Mouse (Mus musculus): ENCODE results near the gene Bricd5. TPM values are rescaled to one million over a fixed set of nuclear protein-coding genes. Genes with fewer than 3 reads are reported as not detected.

The Bricd5 gene
- polyA plus RNA-seq, 1 experiment = 1.5 TPM

DNA sequence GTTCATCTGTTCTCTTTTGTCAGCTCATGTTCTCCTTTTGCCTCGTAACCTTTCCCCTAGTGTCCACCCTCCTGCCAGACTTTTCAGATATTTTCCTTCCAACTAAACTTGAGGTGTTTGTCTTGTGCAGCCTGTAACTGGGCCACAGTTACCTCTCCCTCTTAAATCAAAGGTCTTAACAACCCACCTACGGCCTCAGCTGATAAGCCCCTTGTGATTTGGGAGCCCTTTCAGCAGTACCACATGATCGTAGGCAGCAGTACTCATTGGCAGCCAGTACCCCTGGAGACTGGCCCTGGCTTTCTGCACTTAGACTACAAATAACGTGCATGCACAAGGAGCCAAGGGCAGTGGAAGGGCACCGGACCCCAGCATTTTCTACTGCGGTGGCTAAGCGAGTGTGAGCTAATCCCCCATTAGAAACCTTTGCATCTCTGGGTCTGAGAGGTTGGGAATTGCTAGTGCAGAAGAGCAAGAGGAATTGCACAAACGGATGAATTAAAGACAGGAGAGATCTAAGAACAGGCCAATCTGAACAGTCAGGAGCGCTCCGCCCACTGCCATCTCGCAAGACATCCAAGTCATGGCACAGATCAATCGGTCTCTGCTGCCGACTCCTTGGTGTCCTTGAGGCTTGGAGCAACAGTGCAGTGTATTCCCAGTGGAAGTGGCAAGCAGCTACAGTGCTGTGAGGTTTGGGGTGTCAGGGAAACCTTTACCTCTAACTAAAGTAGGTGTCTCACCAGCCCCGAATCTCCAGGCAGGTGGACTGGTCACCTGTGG lies 44.3 kb upstream of the Bricd5 start:
- no peak for DNase-seq (ENCODE audit: low read depth in 1 of 2, low spot score in 2 of 2)
- H3K36me3 ChIP-seq (ENCODE audit: control insufficient read depth, insufficient read depth, low read length) = peaks cover 3% of the 10 kb centered on the region
- TF ChIP-seq POLR2A (IDR thresholded peaks at IDR 0.05; ENCODE audit: low read depth, low read length) (no peak), CTCF (IDR thresholded peaks at IDR 0.05; ENCODE audit: extremely low read depth, insufficient read depth, insufficient read length, insufficient replicate concordance) (no peak)
- no peak overlapping the region for H3K4me3 ChIP-seq (ENCODE audit: extremely low read depth, insufficient read depth, insufficient read length)
- peaks cover 4% of the 10 kb centered on the region; the same call in 1 of the 2 replicates for H3K4me1 ChIP-seq (ENCODE audit: control insufficient read depth, insufficient read depth, insufficient read length)
- 94% methylated on average over 14 of the region's 14 CpGs for WGBS
- no peak overlapping the region for H3K27ac ChIP-seq (ENCODE audit: insufficient read depth, low read length)
- H3K27me3 ChIP-seq (ENCODE audit: control insufficient read depth, insufficient read depth, low read length) = no peaks in the 10 kb centered on the region

DNA sequence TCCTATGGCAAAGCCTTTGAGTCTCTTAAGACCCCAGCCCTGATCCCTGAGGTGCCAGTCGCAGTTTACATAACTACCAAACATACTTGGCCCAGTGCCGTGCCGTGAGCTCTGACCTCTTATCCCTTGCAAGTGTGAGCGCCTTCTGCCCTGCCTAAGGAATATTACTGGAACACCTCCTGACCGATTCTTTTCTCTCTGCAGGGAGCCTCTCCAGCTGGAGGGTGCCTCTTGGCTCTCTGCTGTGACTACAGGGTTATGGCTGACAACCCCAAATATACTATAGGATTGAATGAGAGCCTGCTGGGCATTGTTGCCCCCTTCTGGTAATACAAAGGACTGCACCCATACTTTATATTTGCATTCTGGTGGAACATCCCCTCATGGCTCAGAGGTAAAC lies 36.7 kb upstream of the Bricd5 start:
- TF ChIP-seq POLR2A (IDR thresholded peaks at IDR 0.05; ENCODE audit: low read depth, low read length) (no peak), CTCF (IDR thresholded peaks at IDR 0.05; ENCODE audit: extremely low read depth, insufficient read depth, insufficient read length, insufficient replicate concordance) (peak; percentile 39; the same call in 1 of the 2 replicates)
- DNase-seq (ENCODE audit: low read depth in 1 of 2, low spot score in 2 of 2) = peak in 1 of 2 experiments; percentile 29
- H3K36me3 ChIP-seq (ENCODE audit: control insufficient read depth, insufficient read depth, low read length) = peaks cover 15% of the 10 kb centered on the region

DNA sequence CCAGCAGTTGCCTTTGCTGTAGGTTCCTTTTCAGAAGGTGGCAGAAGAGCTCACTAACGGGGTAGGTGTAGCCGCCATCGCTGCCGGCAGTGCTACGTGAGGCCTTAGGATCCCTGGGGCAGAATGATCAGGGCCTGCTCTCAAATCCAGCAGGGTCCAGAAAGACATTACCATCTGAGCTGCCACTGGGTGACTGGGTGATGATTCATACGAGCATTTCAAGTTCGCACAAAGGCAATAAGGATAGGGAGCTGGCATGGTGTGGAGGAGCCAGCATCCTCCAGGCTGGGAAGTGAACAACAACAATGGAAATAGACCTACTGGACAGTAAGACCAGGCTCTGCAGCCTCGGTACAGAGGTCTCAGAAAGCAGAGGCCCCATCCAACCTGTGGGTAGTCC lies 33.3 kb upstream of the Bricd5 start:
- Histone ChIP-seq H3K4me1 (ENCODE audit: control insufficient read depth, insufficient read depth, insufficient read length) (no peaks in the 10 kb centered on the region), H3K4me3 (ENCODE audit: extremely low read depth, insufficient read depth, insufficient read length) (no peak overlapping the region), H3K27ac (ENCODE audit: insufficient read depth, low read length) (no peak overlapping the region), H3K36me3 (ENCODE audit: control insufficient read depth, insufficient read depth, low read length) (peaks cover 29% of the 10 kb centered on the region), H3K27me3 (ENCODE audit: control insufficient read depth, insufficient read depth, low read length) (no peaks in the 10 kb centered on the region)
- TF ChIP-seq POLR2A (IDR thresholded peaks at IDR 0.05; ENCODE audit: low read depth, low read length) (no peak), CTCF (IDR thresholded peaks at IDR 0.05; ENCODE audit: extremely low read depth, insufficient read depth, insufficient read length, insufficient replicate concordance) (no peak)
- 96% methylated on average over 8 of the region's 8 CpGs for WGBS
- no peak for DNase-seq (ENCODE audit: low read depth in 1 of 2, low spot score in 2 of 2)

More for the DNA sequence above, 36.7 kb upstream of the Bricd5 start:
- no peaks in the 10 kb centered on the region for H3K4me1 ChIP-seq (ENCODE audit: control insufficient read depth, insufficient read depth, insufficient read length)
- no peak overlapping the region for H3K4me3 ChIP-seq (ENCODE audit: extremely low read depth, insufficient read depth, insufficient read length)
- no peak overlapping the region for H3K27ac ChIP-seq (ENCODE audit: insufficient read depth, low read length)
- WGBS = 85% methylated on average over 5 of the region's 5 CpGs
- no peaks in the 10 kb centered on the region for H3K27me3 ChIP-seq (ENCODE audit: control insufficient read depth, insufficient read depth, low read length)

DNA sequence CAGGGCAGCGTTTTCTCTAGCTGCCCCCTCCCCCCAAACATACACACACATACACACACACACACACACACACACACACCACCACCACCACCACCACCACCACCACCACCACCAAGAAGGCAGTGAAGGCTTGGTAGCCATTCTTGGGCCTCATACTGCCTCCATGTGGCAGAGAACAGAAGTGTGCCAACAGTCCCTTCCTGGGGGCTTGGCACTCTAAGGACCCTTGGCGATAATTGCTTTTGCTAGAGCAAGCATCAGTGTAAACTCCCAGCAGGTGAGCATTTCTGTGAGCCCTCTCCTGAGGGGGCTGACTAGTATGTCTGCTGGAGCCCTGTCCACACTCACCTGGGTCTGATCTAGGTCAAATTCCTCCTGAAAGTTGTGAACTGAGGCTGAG lies 32.5 kb upstream of the Bricd5 start:
- H3K27me3 ChIP-seq (ENCODE audit: control insufficient read depth, insufficient read depth, low read length) = no peaks in the 10 kb centered on the region
- WGBS = 66% methylated on average over 2 of the region's 2 CpGs
- H3K36me3 ChIP-seq (ENCODE audit: control insufficient read depth, insufficient read depth, low read length) = peaks cover 36% of the 10 kb centered on the region
- no peak overlapping the region for H3K4me3 ChIP-seq (ENCODE audit: extremely low read depth, insufficient read depth, insufficient read length)
- H3K27ac ChIP-seq (ENCODE audit: insufficient read depth, low read length) = no peak overlapping the region
- no peak for TF ChIP-seq CTCF (IDR thresholded peaks at IDR 0.05; ENCODE audit: extremely low read depth, insufficient read depth, insufficient read length, insufficient replicate concordance)
- no peak for TF ChIP-seq POLR2A (IDR thresholded peaks at IDR 0.05; ENCODE audit: low read depth, low read length)
- DNase-seq (ENCODE audit: low read depth in 1 of 2, low spot score in 2 of 2) = no peak
- no peaks in the 10 kb centered on the region for H3K4me1 ChIP-seq (ENCODE audit: control insufficient read depth, insufficient read depth, insufficient read length)

DNA sequence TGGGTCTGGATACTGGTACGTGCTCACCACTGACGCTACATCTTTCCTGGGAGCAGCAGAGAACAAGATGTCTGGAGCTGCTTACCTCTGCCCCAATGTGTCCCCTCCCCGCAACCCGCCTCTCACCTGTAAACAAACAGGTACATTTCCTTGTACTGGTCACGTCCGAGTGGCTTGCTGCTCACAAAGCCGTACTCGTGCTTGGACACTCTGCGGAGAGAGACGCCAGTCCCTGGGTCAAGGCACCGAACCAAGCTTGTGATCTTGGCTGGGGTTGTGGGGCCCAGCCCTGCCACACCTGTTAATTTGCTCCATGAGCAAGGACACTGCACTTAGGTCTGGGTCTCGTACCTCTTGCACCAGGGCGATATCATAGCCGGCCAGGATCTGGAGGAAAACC lies 31.6 kb upstream of the Bricd5 start:
- TF ChIP-seq POLR2A (IDR thresholded peaks at IDR 0.05; ENCODE audit: low read depth, low read length) (no peak), CTCF (IDR thresholded peaks at IDR 0.05; ENCODE audit: extremely low read depth, insufficient read depth, insufficient read length, insufficient replicate concordance) (no peak)
- H3K4me3 ChIP-seq (ENCODE audit: extremely low read depth, insufficient read depth, insufficient read length) = no peak overlapping the region
- WGBS = 96% methylated on average over 14 of the region's 14 CpGs
- no peak for DNase-seq (ENCODE audit: low read depth in 1 of 2, low spot score in 2 of 2)
- H3K27ac ChIP-seq (ENCODE audit: insufficient read depth, low read length) = no peak overlapping the region
- H3K4me1 ChIP-seq (ENCODE audit: control insufficient read depth, insufficient read depth, insufficient read length) = no peaks in the 10 kb centered on the region
- peaks cover 45% of the 10 kb centered on the region for H3K36me3 ChIP-seq (ENCODE audit: control insufficient read depth, insufficient read depth, low read length)
- H3K27me3 ChIP-seq (ENCODE audit: control insufficient read depth, insufficient read depth, low read length) = no peaks in the 10 kb centered on the region

DNA sequence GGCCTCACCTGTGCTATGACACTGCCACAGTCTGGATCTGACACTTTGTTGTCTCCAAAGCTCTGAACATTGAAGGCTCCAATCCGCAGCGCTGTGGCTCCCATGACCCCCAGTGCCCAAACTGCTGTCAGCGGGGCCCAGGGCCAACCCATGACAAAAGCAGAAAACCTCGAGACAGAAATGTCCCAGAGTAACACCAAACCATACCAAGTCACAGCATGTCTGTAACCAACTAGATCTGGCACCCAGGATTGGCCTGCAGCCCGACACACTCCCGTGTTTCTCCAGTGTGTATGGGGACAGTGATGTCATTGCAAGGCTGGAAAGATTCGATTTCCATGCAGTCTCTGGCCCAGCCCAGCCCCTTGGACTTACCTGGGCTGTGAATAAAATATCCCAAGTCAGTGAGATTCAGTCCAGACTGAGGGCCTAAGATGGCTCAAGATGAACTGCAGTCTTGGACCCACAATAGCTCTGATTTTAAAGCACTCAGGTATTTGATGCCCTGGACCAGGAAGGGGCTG lies 31.0 kb upstream of the Bricd5 start, which contains the start of gene Dnase1l2:
Gene Dnase1l2 (minus strand): TSS at position 474 of the 524 bp plus-strand sequence.
- no peak for DNase-seq (ENCODE audit: low read depth in 1 of 2, low spot score in 2 of 2)
- 81% methylated on average over 7 of the region's 7 CpGs for WGBS

DNA sequence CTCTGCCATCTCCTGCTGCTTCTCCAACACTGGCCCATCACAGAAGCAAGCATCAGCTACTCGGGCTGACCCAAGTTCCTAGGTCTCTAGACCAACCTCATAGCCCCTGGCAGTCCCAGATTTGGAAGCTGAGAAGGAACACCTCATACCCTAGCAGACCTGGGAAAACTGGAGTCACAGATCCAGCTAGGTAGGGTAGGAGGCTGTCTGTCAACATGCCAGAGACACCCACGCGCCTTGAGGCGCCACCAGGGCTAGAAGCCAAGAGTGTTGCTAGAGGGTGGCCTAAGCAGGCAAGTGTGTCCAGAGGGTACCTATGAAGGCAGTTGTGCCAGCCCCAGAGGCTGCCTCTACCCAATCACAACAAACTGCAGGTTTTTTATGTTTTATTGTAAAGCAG lies 30.3 kb upstream of the Bricd5 start:
- H3K27me3 ChIP-seq (ENCODE audit: control insufficient read depth, insufficient read depth, low read length) = no peaks in the 10 kb centered on the region
- no peak for DNase-seq (ENCODE audit: low read depth in 1 of 2, low spot score in 2 of 2)
- no peak overlapping the region for H3K27ac ChIP-seq (ENCODE audit: insufficient read depth, low read length)
- H3K36me3 ChIP-seq (ENCODE audit: control insufficient read depth, insufficient read depth, low read length) = peaks cover 52% of the 10 kb centered on the region
- no peaks in the 10 kb centered on the region for H3K4me1 ChIP-seq (ENCODE audit: control insufficient read depth, insufficient read depth, insufficient read length)
- 87% methylated on average over 4 of the region's 4 CpGs for WGBS
- TF ChIP-seq POLR2A (IDR thresholded peaks at IDR 0.05; ENCODE audit: low read depth, low read length) = no peak
- TF ChIP-seq CTCF (IDR thresholded peaks at IDR 0.05; ENCODE audit: extremely low read depth, insufficient read depth, insufficient read length, insufficient replicate concordance) = no peak
- no peak overlapping the region for H3K4me3 ChIP-seq (ENCODE audit: extremely low read depth, insufficient read depth, insufficient read length)

More for the DNA sequence above, 31.0 kb upstream of the Bricd5 start, which contains the start of gene Dnase1l2:
- Histone ChIP-seq H3K27ac (ENCODE audit: insufficient read depth, low read length) (no peak within 1 kb of the TSS), H3K36me3 (ENCODE audit: control insufficient read depth, insufficient read depth, low read length) (peaks cover 48% of the 10 kb centered on the region), H3K4me1 (ENCODE audit: control insufficient read depth, insufficient read depth, insufficient read length) (no peaks in the 10 kb centered on the region), H3K27me3 (ENCODE audit: control insufficient read depth, insufficient read depth, low read length) (no peaks in the 10 kb centered on the region), H3K4me3 (ENCODE audit: extremely low read depth, insufficient read depth, insufficient read length) (no peak within 1 kb of the TSS)
- TF ChIP-seq CTCF (IDR thresholded peaks at IDR 0.05; ENCODE audit: extremely low read depth, insufficient read depth, insufficient read length, insufficient replicate concordance) = no peak
- TF ChIP-seq POLR2A (IDR thresholded peaks at IDR 0.05; ENCODE audit: low read depth, low read length) = no peak
